Mouse (Mus musculus): ENCODE results near the gene Add3.

DNA sequence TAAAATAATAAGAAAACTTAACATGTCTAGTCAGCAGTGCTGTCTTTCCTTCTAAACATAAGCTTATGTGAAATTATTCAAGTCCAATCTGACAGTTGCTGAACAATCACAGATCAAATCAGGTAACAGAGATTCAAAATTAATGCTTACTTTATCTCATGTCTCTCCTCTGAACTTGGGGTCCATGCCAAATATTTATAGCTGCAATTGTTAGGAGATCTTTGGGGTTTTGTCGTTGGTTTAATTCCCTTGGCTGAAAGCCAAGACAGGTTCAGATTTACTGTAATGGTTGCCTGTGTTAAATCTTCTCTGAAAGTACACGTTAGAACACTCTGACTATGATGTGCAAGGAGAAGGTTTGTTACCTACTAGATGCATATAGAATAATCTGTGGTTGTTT lies 4.8 kb downstream of the Add3 start:
- TF ChIP-seq EP300 (IDR thresholded peaks at IDR 0.05; ENCODE audit: low read length) (no peak), E2F4 (IDR thresholded peaks at IDR 0.05; ENCODE audit: insufficient replicate concordance, low read depth, low read length) (no peak), CTCF (conservative IDR thresholded peaks at IDR 0.05 in 1 of 2, IDR thresholded peaks at IDR 0.05 in 1 of 2; ENCODE audit: low read depth in 2 of 2, low read length in 2 of 2) (no peak), POLR2A (IDR thresholded peaks at IDR 0.05; ENCODE audit: low read depth, low read length) (no peak), MAZ (IDR thresholded peaks at IDR 0.05; ENCODE audit: low read depth, low read length) (no peak), SIN3A (IDR thresholded peaks at IDR 0.05; ENCODE audit: low read length) (no peak), CHD1 (IDR thresholded peaks at IDR 0.05; ENCODE audit: low read depth, low read length) (no peak), ETS1 (conservative IDR thresholded peaks at IDR 0.05; ENCODE audit: low read depth, low read length) (no peak), MYC (IDR thresholded peaks at IDR 0.05; ENCODE audit: low read depth, low read length) (no peak), USF2 (conservative IDR thresholded peaks at IDR 0.05; ENCODE audit: low read depth, low read length) (no peak), UBTF (IDR thresholded peaks at IDR 0.05; ENCODE audit: low read depth, low read length) (no peak), IRF4 (IDR thresholded peaks at IDR 0.05; ENCODE audit: low read depth, low read length) (no peak)
